Mouse (Mus musculus) hindbrain, postnatal 0 days (tissue): ENCODE measurements at regions not wholly inside any gene's neighbourhood (a gene's known extent, or its start where the extent isn't known, plus 50 kb on each side); places are given as distances from the start of the nearest gene placed in this dataset.

ENCODE experiments used
- ATAC-seq: fragments of 200-750 bp; cut with Nextera tagmentation; 2 replicates; pipeline ENCODE4 v1.8.0; 2017; ENCODE audit warnings: mild to moderate bottlenecking, moderate TSS enrichment, moderate library complexity
- DNase-seq: peaks from one replicate; pipeline ENCODE4 v3.0.0-alpha.2; 2015; ENCODE audit warnings: low spot score
- H3K27ac ChIP-seq: fragments of 300-500 bp; sonication (generic); 2 replicates; pipeline ENCODE4 v1.5.1; 2014; ENCODE audit warnings: mild to moderate bottlenecking
- H3K27me3 ChIP-seq: fragments of 300-500 bp; sonication (generic); 2 replicates; pipeline ENCODE4 v1.6.1; 2014; ENCODE audit warnings: low read length, mixed read lengths; ENCODE audit not compliant: insufficient read depth
- H3K36me3 ChIP-seq: fragments of 300-500 bp; sonication (generic); 2 replicates; pipeline ENCODE4 v1.6.1; 2014; ENCODE audit warnings: low read length, mixed read lengths; ENCODE audit not compliant: insufficient read depth
- H3K4me1 ChIP-seq: fragments of 300-500 bp; sonication (generic); 2 replicates; pipeline ENCODE4 v1.6.1; 2014; ENCODE audit warnings: antibody characterized with exemption, low read length, mixed read lengths; ENCODE audit not compliant: insufficient read depth
- H3K4me2 ChIP-seq: fragments of 300-500 bp; sonication (generic); 2 replicates; pipeline ENCODE4 v1.6.1; 2014; ENCODE audit warnings: low read depth, mild to moderate bottlenecking, low read length, moderate library complexity, mixed read lengths
- H3K4me3 ChIP-seq: fragments of 300-500 bp; sonication (generic); 2 replicates; pipeline ENCODE4 v1.5.1; 2014; ENCODE audit warnings: low read length
- H3K9ac ChIP-seq: fragments of 300-500 bp; sonication (generic); replicated peaks from 2 replicates; pipeline ENCODE4 v1.6.1; 2014; ENCODE audit warnings: mild to moderate bottlenecking, low read length, moderate library complexity, mixed read lengths
- H3K9me3 ChIP-seq: fragments of 300-500 bp; sonication (generic); 2 replicates; pipeline ENCODE4 v1.6.1; 2016; ENCODE audit warnings: low read length, mixed read lengths
- CTCF ChIP-seq: IDR thresholded peaks from 2 replicates; pipeline ENCODE4 v1.5.1; 2016; ENCODE audit warnings: antibody characterized with exemption, control low read depth, low read depth
- WGBS: fragments of 180-500 bp; shearing (Covaris S2); extraction: QIAGEN DNeasy Blood & Tissue Kit; methylation state at CpG from one replicate; pipeline ENCODE4 v1.1.7; 2014; 5-methylcytosine and 5-hydroxymethylcytosine counted together

- no peaks in the 10 kb centered on the region for H3K4me1 ChIP-seq
- 58% methylated on average over 4 of the region's 4 CpGs for WGBS
- H3K9me3 ChIP-seq: no peaks in the 10 kb centered on the region
- H3K4me3 ChIP-seq: no peak overlapping the region
- peak; percentile 69 for TF ChIP-seq CTCF
- DNase-seq (peak; percentile 59), ATAC-seq (peak; percentile 27; the same call in 1 of the 2 replicates)
- H3K36me3 ChIP-seq: no peaks in the 10 kb centered on the region
- H3K27me3 ChIP-seq: no peaks in the 10 kb centered on the region
- no peak overlapping the region for H3K9ac ChIP-seq
- H3K4me2 ChIP-seq: no peak overlapping the region
- H3K27ac ChIP-seq: no peak overlapping the region
Observed at GRCm38 (mm10) chr14:36584065-36584635, 384.4 kb downstream of the Ccser2 start.

- no peak overlapping the region for H3K9ac ChIP-seq
- peak; percentile 56 for DNase-seq
Observed at GRCm38 (mm10) chr14:36583338-36584064, 385.1 kb downstream of the Ccser2 start.

GRCm38 (mm10) chr14:36563229-36563865 lies 405.2 kb downstream of the Ccser2 start:
- WGBS: 30% methylated on average over 3 of the region's 3 CpGs
- Histone ChIP-seq H3K27ac (no peak overlapping the region), H3K9ac (no peak overlapping the region), H3K27me3 (no peaks in the 10 kb centered on the region), H3K36me3 (no peaks in the 10 kb centered on the region), H3K9me3 (no peaks in the 10 kb centered on the region), H3K4me1 (no peaks in the 10 kb centered on the region), H3K4me3 (no peak overlapping the region), H3K4me2 (no peak overlapping the region)
- TF ChIP-seq CTCF: no peak
- DNase-seq (no peak), ATAC-seq (no peak)

More at GRCm38 (mm10) chr14:36583338-36584064, 385.1 kb downstream of the Ccser2 start:
- WGBS: 55% methylated on average over 3 of the region's 3 CpGs
- no peak for ATAC-seq
- no peaks in the 10 kb centered on the region for H3K4me1 ChIP-seq
- no peaks in the 10 kb centered on the region for H3K36me3 ChIP-seq
- H3K27ac ChIP-seq: no peak overlapping the region
- H3K9me3 ChIP-seq: no peaks in the 10 kb centered on the region
- H3K27me3 ChIP-seq: no peaks in the 10 kb centered on the region
- no peak overlapping the region for H3K4me3 ChIP-seq
- no peak overlapping the region for H3K4me2 ChIP-seq
- TF ChIP-seq CTCF: no peak

GRCm38 (mm10) chr14:36537402-36537801 lies 431.2 kb downstream of the Ccser2 start:
- no peak overlapping the region for H3K4me3 ChIP-seq
- no peaks in the 10 kb centered on the region for H3K4me1 ChIP-seq
- no peak overlapping the region for H3K9ac ChIP-seq
- H3K27ac ChIP-seq: no peak overlapping the region
- TF ChIP-seq CTCF: no peak
- no peak for ATAC-seq
- H3K27me3 ChIP-seq: no peaks in the 10 kb centered on the region
- H3K4me2 ChIP-seq: no peak overlapping the region
- no peaks in the 10 kb centered on the region for H3K36me3 ChIP-seq
- no peaks in the 10 kb centered on the region for H3K9me3 ChIP-seq
- WGBS: 90% methylated on average over 5 of the region's 5 CpGs
- no peak for DNase-seq

GRCm38 (mm10) chr14:36527310-36527709 lies 432.6 kb downstream of the 4930474N05Rik start:
- no peak for ATAC-seq
- Histone ChIP-seq H3K9me3 (no peaks in the 10 kb centered on the region), H3K27ac (no peak overlapping the region), H3K9ac (no peak overlapping the region), H3K27me3 (no peaks in the 10 kb centered on the region), H3K4me3 (no peak overlapping the region), H3K4me1 (no peaks in the 10 kb centered on the region), H3K36me3 (no peaks in the 10 kb centered on the region), H3K4me2 (no peak overlapping the region)
- no peak for TF ChIP-seq CTCF
- WGBS: 87% methylated on average over 1 of the region's 1 CpGs
- no peak for DNase-seq

- Histone ChIP-seq H3K27ac (no peak overlapping the region), H3K4me2 (no peak overlapping the region), H3K9me3 (no peaks in the 10 kb centered on the region), H3K27me3 (no peaks in the 10 kb centered on the region), H3K4me1 (no peaks in the 10 kb centered on the region), H3K9ac (no peak overlapping the region), H3K4me3 (no peak overlapping the region), H3K36me3 (no peaks in the 10 kb centered on the region)
- no peak for TF ChIP-seq CTCF
- peak; percentile 17 for DNase-seq
- no peak for ATAC-seq
Observed at GRCm38 (mm10) chr14:36525591-36526037, 430.9 kb downstream of the 4930474N05Rik start.
